Mouse (Mus musculus): ENCODE data around the gene Scly.
A peak's percentile ranks its signal among the peaks of the same experiment; 100 is the strongest.

Gene Scly

GRCm38 (mm10) chr1:91301206-91301920, 3.2 kb downstream of the Scly start:
- no peak for DNase-seq

- no peak for DNase-seq
These were observed 3.9 kb downstream of the Scly start for GRCm38 (mm10) chr1:91302021-91302420.

DNA sequence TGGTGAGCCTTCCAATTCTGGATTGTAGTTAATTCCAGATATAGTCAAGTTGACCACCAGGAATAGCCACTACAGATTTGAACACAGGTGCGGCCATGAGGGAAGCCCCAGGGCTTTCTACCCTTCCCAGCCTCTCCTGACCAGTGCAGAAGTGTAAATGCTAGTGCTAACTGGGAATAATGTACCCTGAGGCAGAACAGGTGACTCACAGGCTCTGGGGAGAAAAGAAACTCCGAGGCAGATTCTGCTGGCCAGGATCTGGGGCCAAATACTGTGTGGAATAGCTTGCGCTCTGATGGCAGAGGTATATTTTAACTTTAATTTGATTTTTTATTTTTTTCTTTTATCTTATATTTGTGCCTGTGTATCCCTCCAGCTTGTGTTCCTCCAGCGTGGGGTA, 6.5 kb downstream of the Scly start:
- no peak for DNase-seq

DNA sequence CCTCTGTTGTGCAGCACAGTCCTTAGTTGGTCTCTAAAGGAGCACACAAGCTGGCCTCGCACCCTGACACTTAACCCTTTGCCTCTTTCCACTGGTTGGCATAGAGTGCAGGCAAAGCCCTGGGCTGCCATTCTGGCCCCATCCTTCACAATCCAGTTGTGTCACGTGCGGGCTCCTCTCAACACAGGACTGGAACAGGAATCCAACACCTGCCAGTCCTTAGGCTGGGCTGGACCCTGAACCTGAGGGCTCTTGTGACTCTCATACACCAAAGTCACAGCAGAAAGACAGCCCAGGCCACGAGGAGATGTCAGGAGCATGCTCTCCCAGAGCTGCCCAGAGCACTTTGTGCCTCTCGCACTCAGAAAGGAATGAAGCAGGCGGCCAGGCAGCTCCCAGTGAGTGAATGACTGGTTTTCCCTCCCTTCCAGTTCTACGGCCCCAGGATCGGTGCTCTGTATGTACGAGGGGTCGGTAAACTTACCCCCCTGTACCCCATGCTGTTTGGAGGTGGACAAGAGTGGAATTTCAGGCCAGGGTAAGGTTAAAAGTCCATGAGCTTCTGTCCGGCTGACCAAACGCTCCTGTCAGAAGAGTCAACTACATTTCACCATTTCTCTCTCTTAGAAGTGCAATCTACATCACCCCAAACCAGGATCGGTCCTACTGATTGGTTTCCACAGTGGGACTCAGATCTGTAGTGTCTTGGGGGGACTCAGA, 11.4 kb downstream of the Scly start:
- no peak for DNase-seq

DNA sequence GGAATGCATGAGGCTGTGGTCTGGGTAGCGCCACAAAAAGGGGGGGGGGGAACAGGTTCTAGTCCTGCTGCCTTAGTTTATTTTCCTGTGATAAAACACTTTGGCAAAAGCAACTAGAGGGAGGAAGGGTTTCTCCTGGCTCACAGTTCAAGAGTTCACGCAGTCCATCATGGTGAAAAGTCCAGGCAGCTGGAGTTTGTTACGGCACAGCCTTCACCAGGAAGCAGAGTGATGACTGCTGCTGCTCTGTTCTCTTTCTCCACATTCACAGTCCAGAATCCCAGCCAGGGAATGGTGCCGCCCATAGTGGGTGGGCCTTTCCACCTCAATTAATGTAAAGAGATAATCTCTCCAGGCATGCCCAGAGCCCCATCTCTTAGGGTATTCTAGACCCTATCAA, 14.1 kb downstream of the Scly start:
- DNase-seq, result no peak

- DNase-seq, result no peak
These were observed 15.1 kb downstream of the Scly start for GRCm38 (mm10) chr1:91313251-91313650.

GRCm38 (mm10) chr1:91317656-91318055, 19.5 kb downstream of the Scly start:
- no peak for DNase-seq

- no peak for DNase-seq
These were observed 23.8 kb downstream of the Scly start, which contains the start of gene Espnl for GRCm38 (mm10) chr1:91321760-91322438. Gene Espnl (plus strand): TSS chr1:91322075.

DNA sequence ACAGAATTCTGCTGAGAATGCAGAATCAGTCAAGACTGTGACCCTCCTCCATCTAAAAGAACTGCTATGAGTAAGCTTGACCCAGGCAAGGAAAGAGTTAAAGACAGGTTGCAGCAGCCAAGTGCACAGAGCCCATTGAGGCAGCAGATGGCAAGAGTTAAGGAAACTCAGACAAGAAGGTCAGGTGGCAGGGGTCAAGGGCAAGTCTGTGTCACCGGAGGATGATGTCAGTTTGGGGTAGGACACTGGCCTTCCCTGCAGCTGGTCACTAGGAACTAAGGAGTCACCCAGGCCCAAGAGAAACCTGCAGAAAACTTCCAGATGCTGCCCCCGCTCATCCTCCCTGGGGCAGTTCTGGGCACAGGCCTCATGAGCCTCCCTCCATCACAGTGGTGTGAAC, 26.5 kb downstream of the Scly start:
- DNase-seq, result no peak

- no peak for DNase-seq
These were observed 27.4 kb downstream of the Scly start for GRCm38 (mm10) chr1:91325488-91326042.

DNA sequence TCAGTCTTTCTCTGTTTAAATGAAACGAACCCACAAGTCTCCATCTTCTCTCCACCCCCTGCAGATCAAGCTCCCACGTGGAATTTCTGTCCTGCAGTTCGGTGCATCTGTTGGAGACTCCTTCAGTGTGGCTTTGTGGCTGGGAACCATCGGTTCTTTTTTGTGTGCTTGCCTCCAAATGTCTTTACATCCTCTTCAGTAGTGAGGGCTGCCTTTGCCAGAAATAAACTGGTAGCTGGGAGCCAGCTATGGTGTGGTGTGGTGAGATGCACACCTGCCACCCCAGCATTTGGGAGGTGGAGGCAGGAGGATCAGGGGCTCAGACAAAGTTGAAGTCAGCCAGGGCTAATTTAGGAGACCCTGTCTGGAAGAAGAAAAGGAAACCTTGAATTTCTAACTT, 34.0 kb downstream of the Scly start:
- no peak for DNase-seq

- no peak for DNase-seq
These were observed 35.4 kb downstream of the Scly start for GRCm38 (mm10) chr1:91333582-91333981.

GRCm38 (mm10) chr1:91337355-91337754, 39.2 kb downstream of the Scly start:
- no peak for DNase-seq

GRCm38 (mm10) chr1:91344001-91344400, 45.9 kb downstream of the Scly start:
- no peak for DNase-seq

DNA sequence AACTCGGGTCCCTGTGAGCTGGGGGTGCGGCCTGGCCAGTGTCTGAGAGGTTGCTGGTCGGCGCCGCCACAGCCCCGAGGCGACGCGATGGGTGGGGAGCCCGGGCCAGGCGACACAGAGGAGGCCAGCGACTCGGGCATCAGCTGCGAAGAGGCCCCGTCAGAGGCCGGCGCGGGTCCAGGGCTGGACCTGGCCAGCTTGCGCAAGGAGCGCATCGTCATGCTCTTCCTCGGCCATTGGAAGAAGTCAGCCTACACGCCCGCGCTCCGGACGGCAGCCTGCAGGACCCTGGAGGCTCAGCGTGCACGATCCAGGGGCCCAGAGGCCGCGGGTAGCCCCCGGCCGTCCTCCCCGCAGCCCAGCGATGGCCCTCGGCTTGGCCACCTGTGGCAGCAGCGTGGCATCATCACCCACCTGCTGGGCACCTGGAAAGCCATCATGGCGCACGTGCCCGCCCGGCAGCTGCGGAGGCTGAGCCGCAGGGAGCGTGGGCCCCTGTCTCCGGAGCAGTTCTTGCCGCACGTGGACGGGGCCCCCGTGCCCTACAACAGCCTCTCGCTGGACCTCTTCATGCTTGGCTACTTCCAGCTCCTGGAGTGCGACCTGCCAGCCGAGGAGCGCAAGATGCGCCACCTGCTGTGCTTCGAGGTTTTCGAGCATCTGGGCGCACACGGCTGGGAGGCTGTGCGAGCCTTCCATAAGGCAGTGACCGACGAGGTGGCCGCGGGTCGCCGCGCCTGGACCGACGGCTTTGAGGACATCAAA, 47.0 kb downstream of the Scly start:
- DNase-seq, result no peak

- peak; percentile 68 for DNase-seq
These were observed 48.8 kb downstream of the Scly start for GRCm38 (mm10) chr1:91346892-91347291.

DNA sequence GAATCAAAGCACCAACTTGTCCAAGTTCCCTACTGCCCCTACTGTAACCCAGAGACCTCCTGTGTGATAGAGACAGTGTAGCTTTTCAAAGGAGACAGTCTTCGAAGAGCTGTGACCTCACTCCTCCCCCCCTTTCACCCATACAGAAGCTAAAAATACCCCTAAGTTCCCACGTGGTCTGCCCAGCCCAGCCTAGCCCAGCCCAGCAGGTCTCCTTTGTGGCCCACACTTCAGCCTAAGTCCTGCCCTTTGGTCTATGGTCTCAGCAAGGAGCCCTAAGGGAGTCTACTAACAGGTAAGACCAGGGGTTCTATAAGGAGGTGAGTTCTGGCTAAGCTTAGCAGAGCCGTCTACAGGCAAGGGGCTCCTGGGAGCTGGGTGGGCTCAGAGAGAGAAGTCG, 52.7 kb downstream of the Scly start, which contains the start of gene Klhl30:
Gene Klhl30 (plus strand): TSS at position 176 of the 400 bp plus-strand sequence.
- no peak for DNase-seq

GRCm38 (mm10) chr1:91351249-91351648, 53.1 kb downstream of the Scly start:
- DNase-seq, result no peak

- no peak for DNase-seq
These were observed 54.1 kb downstream of the Scly start for GRCm38 (mm10) chr1:91352277-91352676.

- DNase-seq, result no peak
These were observed 58.0 kb downstream of the Scly start for GRCm38 (mm10) chr1:91356105-91356504.

GRCm38 (mm10) chr1:91362113-91362512, 64.0 kb downstream of the Scly start:
- no peak for DNase-seq

DNA sequence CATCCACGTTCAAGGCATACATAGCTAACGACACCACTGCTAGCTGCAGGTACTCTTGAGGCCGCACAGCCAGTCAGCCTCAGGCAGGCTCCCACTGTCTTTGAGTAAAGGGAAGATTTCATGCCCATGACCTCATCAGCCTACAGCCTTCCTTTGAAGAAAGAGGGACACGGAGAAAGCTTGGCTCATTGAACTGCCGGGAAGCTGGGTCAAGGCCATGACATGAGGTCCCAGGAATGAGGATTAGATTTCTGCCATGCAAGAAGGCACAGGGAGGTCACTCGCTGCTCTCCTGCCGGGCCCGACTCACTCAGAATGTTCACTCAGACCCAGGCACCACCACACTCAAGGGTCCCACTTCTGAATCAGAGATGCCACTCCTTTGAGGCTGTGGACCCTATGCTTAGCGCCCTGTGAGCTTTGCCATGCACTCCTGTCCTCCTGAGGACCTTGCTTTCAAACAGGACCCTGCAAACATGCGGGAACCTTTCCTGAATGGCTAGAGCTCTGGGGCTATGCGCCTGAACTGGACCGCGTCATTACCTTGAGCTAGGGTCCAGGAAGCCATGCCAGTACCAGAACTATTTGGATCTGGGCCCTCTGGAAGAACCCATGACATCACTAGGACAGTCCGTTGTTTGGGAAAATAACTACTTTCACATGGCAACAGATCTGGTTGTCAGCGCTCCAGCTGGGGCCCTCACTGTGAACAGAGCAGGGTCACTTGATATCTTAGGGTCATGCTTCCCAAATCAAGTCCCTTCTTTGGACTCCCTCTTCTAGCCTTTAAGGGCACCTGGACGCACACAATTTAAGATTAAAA, 66.9 kb downstream of the Scly start:
- no peak for DNase-seq

Measured in thymus, postnatal 25 days (tissue).